Mouse (Mus musculus) testis, adult 2 months (tissue): Measurements from ENCODE around the gene Zfp11.

Source experiments
- CTCF ChIP-seq: fragments of 200-500 bp; IDR thresholded peaks from 2 replicates; pipeline ENCODE4 v1.5.1; 2012; ENCODE audit warnings: low read depth, mild to moderate bottlenecking, inconsistent platforms, low read length, moderate library complexity; ENCODE audit not compliant: control insufficient read depth, insufficient read depth, insufficient replicate concordance
- POLR2A ChIP-seq: fragments of 200-500 bp; IDR thresholded peaks from 2 replicates; pipeline ENCODE4 v1.6.1; 2012; ENCODE audit warnings: low read depth, mild to moderate bottlenecking, inconsistent platforms, low read length, moderate library complexity; ENCODE audit not compliant: control insufficient read depth

DNA sequence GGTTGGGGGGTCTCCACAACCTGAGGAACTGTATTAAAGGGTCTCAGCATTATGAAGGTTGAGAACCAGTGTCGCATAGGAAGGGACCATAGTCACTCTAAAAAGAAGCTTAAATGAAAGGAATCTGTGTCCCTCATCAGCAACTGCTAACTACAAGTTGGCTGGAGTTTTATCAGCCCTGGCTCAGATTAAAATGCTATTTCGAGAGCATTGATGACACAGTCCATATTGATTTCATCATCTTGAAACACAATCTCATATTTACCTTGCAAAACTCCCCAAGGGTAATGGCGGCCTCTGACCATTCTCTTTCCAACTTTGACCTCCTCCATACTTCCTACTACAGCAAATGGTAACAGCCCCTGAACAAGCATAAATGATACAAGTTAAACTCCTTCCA lies 20.6 kb upstream of the Zfp11 start:
- TF ChIP-seq CTCF, result no peak
- no peak for TF ChIP-seq POLR2A
